Mouse (Mus musculus) adipose tissue, adult 10 weeks (tissue): ENCODE results near the gene 4930470P17Rik. TPM values are rescaled to one million over a fixed set of nuclear protein-coding genes. Genes with fewer than 3 reads are reported as not detected.

Experiments used
- polyA plus RNA-seq: library from polyadenylated mRNA; stranded (reverse); fragments of 350-450 nt; fragmentation: Illumina TruSeq; extraction: RNeasy Lipid Tissue Mini Kit (QIAGEN cat#74804); gene quantifications from one replicate; pipeline ENCODE4 v1.2.3, GENCODE M21; 2014; ENCODE audit warnings: low read depth, low replicate concordance

Gene 4930470P17Rik
- polyA plus RNA-seq, result not detected

DNA sequence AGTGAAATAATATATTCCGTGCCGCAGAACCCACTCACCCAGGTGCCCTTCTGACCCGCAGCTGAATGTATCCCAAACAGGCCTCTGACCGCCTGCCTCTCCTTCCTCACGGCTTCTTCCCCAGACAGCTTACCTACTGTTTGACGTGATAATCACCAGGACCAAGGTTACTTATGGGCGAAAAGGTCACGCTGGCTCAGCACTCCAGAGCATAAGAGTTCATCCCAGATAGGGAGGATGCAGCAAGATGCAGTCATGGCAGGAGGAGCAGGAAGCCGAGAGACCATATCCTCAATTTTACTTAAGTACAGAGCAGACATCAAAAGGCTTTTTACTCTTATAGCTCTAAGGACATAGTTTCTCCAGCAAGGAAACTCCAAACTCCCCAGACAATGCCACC lies at the start of gene 4930470P17Rik:
4930470P17Rik (minus strand) TSS at position 101 of the 400 bp plus-strand sequence.

Other genes starting within 250 kb of the 4930470P17Rik start
- 1.3 TPM for gene Bcas1, start 174.2 kb downstream of the 4930470P17Rik start, polyA plus RNA-seq
- gene Pfdn4, start 105.6 kb downstream of the 4930470P17Rik start, polyA plus RNA-seq, result 15.0 TPM
- not detected for gene Cyp24a1, start 104.9 kb downstream of the 4930470P17Rik start, polyA plus RNA-seq
- 2.9 TPM for gene Dok5, start 129.8 kb upstream of the 4930470P17Rik start, polyA plus RNA-seq